Mouse (Mus musculus) olfactory bulb, adult 2 months (tissue): ENCODE results near the gene Smpd2.

ENCODE experiments used
- CTCF ChIP-seq: fragments of 200-500 bp; IDR thresholded peaks from 2 replicates; pipeline ENCODE4 v1.5.1; 2012; ENCODE audit warnings: low read depth, mild to moderate bottlenecking, low read length, moderate library complexity; ENCODE audit not compliant: insufficient read depth
- POLR2A ChIP-seq: fragments of 200-500 bp; IDR thresholded peaks from 2 replicates; pipeline ENCODE4 v1.6.1; 2012; ENCODE audit warnings: mild to moderate bottlenecking, low read depth, low read length, moderate library complexity; ENCODE audit not compliant: insufficient read depth

GRCm38 (mm10) chr10:41461057-41461722 lies 29.0 kb downstream of the Smpd2 start:
- TF ChIP-seq CTCF (no peak), POLR2A (no peak)
